Mouse (Mus musculus) small intestine, adult 2 months (tissue): ENCODE measurements around the gene Xpo6. TPM values are rescaled to one million over a fixed set of nuclear protein-coding genes. Genes with fewer than 3 reads are reported as not detected.

Experiments
- H3K27ac ChIP-seq: fragments of 200-500 bp; 2 replicates; pipeline ENCODE4 v1.5.1; 2012; ENCODE audit warnings: low read depth, low read length, control low read depth, inconsistent platforms; ENCODE audit not compliant: insufficient read depth
- H3K27me3 ChIP-seq: fragments of 200-500 bp; 2 replicates; pipeline ENCODE4 v1.6.1; 2012; ENCODE audit warnings: mild to moderate bottlenecking, moderate library complexity, low read length, inconsistent platforms; ENCODE audit not compliant: control insufficient read depth, insufficient read depth
- H3K36me3 ChIP-seq: fragments of 200-500 bp; 2 replicates; pipeline ENCODE4 v1.6.1; 2012; ENCODE audit warnings: mild to moderate bottlenecking, low read length, control low read depth, inconsistent platforms; ENCODE audit not compliant: control insufficient read depth, insufficient read depth
- H3K4me1 ChIP-seq: fragments of 200-500 bp; 2 replicates; pipeline ENCODE4 v1.6.1; 2012; ENCODE audit warnings: low read length, inconsistent platforms, mixed read lengths; ENCODE audit not compliant: control insufficient read depth, insufficient read depth, insufficient read length
- H3K4me3 ChIP-seq: fragments of 200-500 bp; 2 replicates; pipeline ENCODE4 v1.5.1; 2012; ENCODE audit warnings: low read depth, mild to moderate bottlenecking, control low read depth, inconsistent platforms, low read length, moderate library complexity
- CTCF ChIP-seq: fragments of 200-500 bp; IDR thresholded peaks from 2 replicates; pipeline ENCODE4 v1.5.1; 2012; ENCODE audit warnings: low read depth, mild to moderate bottlenecking, control low read depth, inconsistent platforms, low read length, moderate library complexity, mixed read lengths; ENCODE audit not compliant: insufficient replicate concordance, insufficient read length; ENCODE audit errors: extremely low read depth
- POLR2A ChIP-seq: fragments of 200-500 bp; IDR thresholded peaks from 2 replicates; pipeline ENCODE4 v1.6.1; 2012; ENCODE audit warnings: low read depth, mild to moderate bottlenecking, control low read depth, inconsistent platforms, low read length, moderate library complexity
- WGBS: fragments of 180-500 bp; shearing (Covaris S2); methylation state at CpG from one replicate; pipeline ENCODE4 v1.1.7; 2018; 5-methylcytosine and 5-hydroxymethylcytosine counted together
- polyA plus RNA-seq: library from polyadenylated mRNA; depleted of rRNA; stranded (reverse); fragments of >200 nt; gene quantifications from 2 replicates; pipeline ENCODE4 v1.2.3, GENCODE M21; 2012

Xpo6 gene
- polyA plus RNA-seq, 1 experiment = 145 TPM

DNA sequence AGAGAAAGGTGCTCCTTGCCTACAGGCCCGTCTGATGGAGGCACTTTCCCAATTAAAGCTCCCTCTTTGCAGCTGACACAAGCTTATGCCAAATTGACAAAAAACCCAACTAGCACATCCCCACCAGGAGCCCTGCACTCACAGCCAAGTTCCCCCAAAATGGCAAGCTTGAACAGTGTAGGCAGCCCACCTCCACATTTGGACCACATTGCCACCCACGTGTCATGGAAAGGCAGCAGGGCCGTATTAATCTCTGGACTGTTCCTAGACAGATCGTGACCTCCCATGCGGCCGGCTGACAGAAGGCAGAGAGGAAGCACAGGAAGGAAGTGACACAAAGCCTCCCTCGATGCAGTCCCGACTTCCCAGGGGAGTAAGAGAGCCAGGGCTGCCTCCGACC, 125.2 kb downstream of the Xpo6 start:
- WGBS = 67% methylated on average over 9 of the region's 9 CpGs
- no peaks in the 10 kb centered on the region for H3K4me1 ChIP-seq
- H3K4me3 ChIP-seq = no peak overlapping the region

DNA sequence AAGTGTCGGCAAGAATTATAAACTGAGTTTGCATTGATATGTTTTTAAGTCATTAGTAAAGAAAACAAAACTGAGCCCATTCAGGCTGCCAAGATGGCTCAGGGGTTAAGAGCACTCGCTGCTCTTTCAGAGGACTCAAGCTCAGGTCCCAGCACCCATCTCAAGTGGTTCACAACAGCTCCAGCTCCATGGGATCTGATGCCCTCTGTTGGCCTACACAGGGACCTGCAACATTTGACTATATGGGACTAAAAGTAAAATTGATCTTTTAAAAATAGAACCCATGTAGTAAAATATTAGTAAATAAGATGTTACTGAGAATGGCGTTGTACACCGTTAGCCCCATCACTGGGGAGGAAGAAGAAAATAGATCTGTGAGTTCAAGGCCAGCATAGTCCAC, 130.0 kb downstream of the Xpo6 start:
- no peaks in the 10 kb centered on the region for H3K36me3 ChIP-seq
- 89% methylated on average over 4 of the region's 4 CpGs for WGBS

More for the DNA sequence above, 125.2 kb downstream of the Xpo6 start:
- H3K27me3 ChIP-seq = no peaks in the 10 kb centered on the region
- TF ChIP-seq CTCF = no peak
- no peak for TF ChIP-seq POLR2A
- H3K36me3 ChIP-seq = no peaks in the 10 kb centered on the region
- H3K27ac ChIP-seq = no peak overlapping the region

GRCm38 (mm10) chr7:126066777-126067176, 133.5 kb downstream of the Xpo6 start:
- H3K4me1 ChIP-seq = no peaks in the 10 kb centered on the region
- no peaks in the 10 kb centered on the region for H3K27me3 ChIP-seq
- H3K36me3 ChIP-seq = no peaks in the 10 kb centered on the region
- H3K27ac ChIP-seq = no peak overlapping the region
- TF ChIP-seq POLR2A (no peak), CTCF (no peak)
- no peak overlapping the region for H3K4me3 ChIP-seq
- 63% methylated on average over 14 of the region's 14 CpGs for WGBS

More for the DNA sequence above, 130.0 kb downstream of the Xpo6 start:
- Histone ChIP-seq H3K27me3 (no peaks in the 10 kb centered on the region), H3K27ac (no peak overlapping the region), H3K4me1 (no peaks in the 10 kb centered on the region), H3K4me3 (no peak overlapping the region)
- TF ChIP-seq POLR2A (no peak), CTCF (no peak)

- 74% methylated on average over 5 of the region's 5 CpGs for WGBS
- no peak overlapping the region for H3K4me3 ChIP-seq
- TF ChIP-seq POLR2A (no peak), CTCF (no peak)
- H3K27me3 ChIP-seq = no peaks in the 10 kb centered on the region
- H3K27ac ChIP-seq = no peak overlapping the region
- no peaks in the 10 kb centered on the region for H3K4me1 ChIP-seq
- no peaks in the 10 kb centered on the region for H3K36me3 ChIP-seq
Observed at GRCm38 (mm10) chr7:126065243-126065876, 134.9 kb downstream of the Xpo6 start.

- no peaks in the 10 kb centered on the region for H3K4me1 ChIP-seq
- H3K27ac ChIP-seq = no peak overlapping the region
- H3K36me3 ChIP-seq = no peaks in the 10 kb centered on the region
- H3K27me3 ChIP-seq = no peaks in the 10 kb centered on the region
- no peak overlapping the region for H3K4me3 ChIP-seq
- WGBS = 87% methylated on average over 4 of the region's 4 CpGs
- no peak for TF ChIP-seq CTCF
- TF ChIP-seq POLR2A = no peak
Observed at GRCm38 (mm10) chr7:126062228-126062627, 138.1 kb downstream of the Xpo6 start.

- Histone ChIP-seq H3K27ac (no peak overlapping the region), H3K4me3 (no peak overlapping the region), H3K4me1 (no peaks in the 10 kb centered on the region), H3K27me3 (no peaks in the 10 kb centered on the region), H3K36me3 (no peaks in the 10 kb centered on the region)
- TF ChIP-seq POLR2A = no peak
- TF ChIP-seq CTCF = no peak
- WGBS = 35% methylated on average over 7 of the region's 7 CpGs
Observed at GRCm38 (mm10) chr7:126058918-126059317, 141.4 kb downstream of the Xpo6 start.

DNA sequence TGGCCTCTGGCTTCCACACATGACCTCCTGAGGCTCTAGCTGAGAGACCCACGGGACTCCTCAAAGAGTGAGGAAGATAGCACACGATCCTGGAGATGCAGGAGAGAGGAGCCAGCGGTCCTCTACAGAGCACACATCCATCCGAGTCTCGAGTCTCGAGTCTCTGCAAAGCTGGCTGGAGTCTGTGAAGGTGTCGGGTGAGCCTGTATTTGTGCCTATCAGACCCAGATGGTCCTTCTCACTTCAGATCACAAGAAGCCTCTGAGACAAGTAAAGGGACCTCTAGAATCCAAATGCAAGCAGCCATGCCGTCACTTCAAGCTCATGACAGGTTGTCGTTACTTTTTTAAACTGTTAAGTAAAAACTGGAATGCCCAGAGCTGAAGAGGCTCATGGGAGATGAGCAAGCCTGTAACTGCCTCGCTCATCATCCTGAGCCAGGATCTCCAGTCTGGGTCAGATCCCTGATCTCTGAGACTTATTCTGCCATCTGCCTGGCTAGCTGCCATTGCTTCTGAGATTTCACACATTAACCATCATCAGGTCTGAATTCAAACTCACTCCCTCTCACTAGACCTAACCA, 142.9 kb downstream of the Xpo6 start:
- no peaks in the 10 kb centered on the region for H3K36me3 ChIP-seq
- no peaks in the 10 kb centered on the region for H3K27me3 ChIP-seq
- WGBS = 63% methylated on average over 10 of the region's 10 CpGs
- H3K27ac ChIP-seq = no peak overlapping the region
- no peak for TF ChIP-seq POLR2A
- TF ChIP-seq CTCF = no peak
- H3K4me3 ChIP-seq = no peak overlapping the region
- H3K4me1 ChIP-seq = no peaks in the 10 kb centered on the region
